In genomic region chr3:100751211-100751610, GRCm38 (mm10) we compare ENCODE assay signal across 19 mouse cellular contexts.
A peak's percentile ranks its signal among the peaks of the same experiment; 100 is the strongest.
DNase-seq lines count a peak whose midpoint lies in the region; ATAC-seq lines count a peak whose summit lies in the region.
"Had no signal": no experiment of that assay in that cellular context is flagged by ENCODE, and none has a peak within 500 bp of the region (broad histone marks: within the 10 kb centered on the region; RNA-seq: fewer than 3 reads in every experiment).

No protein-coding gene starts in this region.

- no peak for DNase-seq in cerebellum, adult 9-10 months
- peak; percentile 81 for DNase-seq in heart, adult 11 months
- DNase-seq in heart, adult 18-20 months, result no peak
- DNase-seq in left cerebral cortex, adult 18-20 months (ENCODE audit: low spot score in 2 of 2), result peak; percentile 13 to 28
- DNase-seq in left cerebral cortex, adult 8-10 months (ENCODE audit: low spot score in 2 of 2), result no peak
- peak; percentile 19 for DNase-seq in right cerebral cortex, postnatal 25 days
- no peak for DNase-seq in right cerebral cortex, postnatal 4 days
- DNase-seq: adrenal gland, adult 8-10 months; embryo, embryonic 11 days; gastrocnemius, postnatal 25 days; kidney, adult 9 months; kidney, postnatal 14 days; lung, adult 18-20 months; lung, postnatal 10 days; thymus, postnatal 25 days had no signal

- 0 out of 2 replicates have a peak, but pooled peaks have one; percentile 20 for ATAC-seq in cerebellum, adult (ENCODE audit: insufficient number of reproducible peaks, low FRiP score, low TSS enrichment)
- ATAC-seq: activated CD4-positive, CD25-positive, alpha-beta regulatory T cell, adult 4 months; intestine, embryonic 16.5 days; liver, embryonic 12.5 days had no signal

Comparison
In these comparisons a context has a peak if more than half of its experiments do, and no peak if none do; other contexts are left out.
1. DNase-seq: peak in heart, adult 11 months (single experiment), left cerebral cortex, adult 18-20 months (2 of 2) and right cerebral cortex, postnatal 25 days (single experiment); none in cerebellum, adult 9-10 months (single experiment), heart, adult 18-20 months (0 of 2), left cerebral cortex, adult 8-10 months (0 of 2) and right cerebral cortex, postnatal 4 days (single experiment).